Mouse (Mus musculus) lung, embryonic 16.5 days (tissue): ENCODE measurements around the gene Rnf212. TPM values are rescaled to one million over a fixed set of nuclear protein-coding genes. Genes with fewer than 3 reads are reported as not detected.

ENCODE experiments used
- ATAC-seq: fragments of 200-750 bp; cut with Nextera tagmentation; 2 replicates; pipeline ENCODE4 v1.8.0; 2017; ENCODE audit warnings: low read depth, mild to moderate bottlenecking, moderate library complexity
- H3K27ac ChIP-seq: fragments of 300-500 bp; sonication (generic); 2 replicates; pipeline ENCODE4 v1.5.1; 2014; ENCODE audit warnings: mild to moderate bottlenecking, control low read depth, low read length
- H3K27me3 ChIP-seq: fragments of 300-500 bp; sonication (generic); 2 replicates; pipeline ENCODE4 v1.6.1; 2014; ENCODE audit warnings: low read depth, low read length, mixed read lengths; ENCODE audit not compliant: control insufficient read depth, insufficient read depth
- H3K36me3 ChIP-seq: fragments of 300-500 bp; sonication (generic); 2 replicates; pipeline ENCODE4 v1.6.1; 2014; ENCODE audit warnings: low read length; ENCODE audit not compliant: control insufficient read depth, insufficient read depth
- H3K4me1 ChIP-seq: fragments of 300-500 bp; sonication (generic); replicated peaks from 2 replicates; pipeline ENCODE4 v1.6.1; 2014; ENCODE audit warnings: low read length, mixed read lengths; ENCODE audit not compliant: control insufficient read depth, insufficient read depth
- H3K4me2 ChIP-seq: fragments of 300-500 bp; sonication (generic); 2 replicates; pipeline ENCODE4 v1.6.1; 2014; ENCODE audit warnings: low read depth, low read length, control low read depth
- H3K4me3 ChIP-seq: fragments of 300-500 bp; sonication (generic); 2 replicates; pipeline ENCODE4 v1.5.1; 2014; ENCODE audit warnings: mild to moderate bottlenecking, low read length, control low read depth
- H3K9ac ChIP-seq: fragments of 300-500 bp; sonication (generic); 2 replicates; pipeline ENCODE4 v1.6.1; 2014; ENCODE audit warnings: low read length, control low read depth
- H3K9me3 ChIP-seq: fragments of 300-500 bp; sonication (generic); 2 replicates; pipeline ENCODE4 v1.6.1; 2016; ENCODE audit warnings: low read length; ENCODE audit not compliant: control insufficient read depth
- WGBS: fragments of 180-500 bp; shearing (Covaris S2); extraction: QIAGEN DNeasy Blood & Tissue Kit; methylation state at CpG from one replicate; pipeline ENCODE4 v1.1.7; 2014; 5-methylcytosine and 5-hydroxymethylcytosine counted together
- polyA plus RNA-seq: library from polyadenylated mRNA; unstranded; fragments of >200 nt; fragmentation: Nextera tagmentation; extraction: Ambion mirVana; gene quantifications from 2 replicates; pipeline ENCODE4 v1.2.1, GENCODE M21; 2015

Gene Rnf212
- polyA plus RNA-seq, 1 experiment from 2014 or later: not detected

- peaks cover 5% of the 10 kb centered on the region; the same call in 1 of the 2 replicates for H3K4me1 ChIP-seq
- no peaks in the 10 kb centered on the region for H3K9me3 ChIP-seq
- no peak overlapping the region for H3K27ac ChIP-seq
- no peaks in the 10 kb centered on the region for H3K27me3 ChIP-seq
- H3K4me3 ChIP-seq: no peak overlapping the region
- 37% methylated on average over 4 of the region's 4 CpGs for WGBS
- ATAC-seq: no peak
- no peak overlapping the region for H3K9ac ChIP-seq
- H3K36me3 ChIP-seq: no peaks in the 10 kb centered on the region
- H3K4me2 ChIP-seq: no peak overlapping the region
These were observed 56.7 kb downstream of the Rnf212 start for GRCm38 (mm10) chr5:108718051-108718450.

GRCm38 (mm10) chr5:108715974-108716373 is 58.8 kb downstream of the Rnf212 start:
- H3K4me3 ChIP-seq: no peak overlapping the region
- H3K9me3 ChIP-seq: no peaks in the 10 kb centered on the region
- H3K36me3 ChIP-seq: no peaks in the 10 kb centered on the region
- H3K4me2 ChIP-seq: no peak overlapping the region
- no peaks in the 10 kb centered on the region for H3K27me3 ChIP-seq
- no peak for ATAC-seq
- no peak overlapping the region for H3K9ac ChIP-seq
- peaks cover 5% of the 10 kb centered on the region; the same call in 1 of the 2 replicates for H3K4me1 ChIP-seq
- no peak overlapping the region for H3K27ac ChIP-seq
- WGBS: 77% methylated on average over 1 of the region's 1 CpGs

- Histone ChIP-seq H3K27me3 (no peaks in the 10 kb centered on the region), H3K27ac (peak overlapping the region; percentile 29; the same call in 1 of the 2 replicates), H3K4me3 (no peak overlapping the region), H3K4me1 (peaks cover 3% of the 10 kb centered on the region; the same call in 1 of the 2 replicates), H3K9ac (no peak overlapping the region; the same call in 1 of the 2 replicates), H3K4me2 (no peak overlapping the region), H3K9me3 (no peaks in the 10 kb centered on the region), H3K36me3 (no peaks in the 10 kb centered on the region)
- WGBS: 44% methylated on average over 6 of the region's 6 CpGs
- peak; percentile 72 for ATAC-seq
These were observed 60.6 kb downstream of the Rnf212 start for GRCm38 (mm10) chr5:108714149-108714548.

GRCm38 (mm10) chr5:108713691-108714090 is 61.1 kb downstream of the Rnf212 start:
- Histone ChIP-seq H3K4me1 (no peaks in the 10 kb centered on the region; the same call in 1 of the 2 replicates), H3K27ac (peak overlapping the region; percentile 29; the same call in 1 of the 2 replicates), H3K9ac (no peak overlapping the region; the same call in 1 of the 2 replicates), H3K4me2 (no peak overlapping the region), H3K9me3 (no peaks in the 10 kb centered on the region), H3K36me3 (no peaks in the 10 kb centered on the region), H3K4me3 (no peak overlapping the region), H3K27me3 (no peaks in the 10 kb centered on the region)
- ATAC-seq: 0 out of 2 replicates have a peak, but pooled peaks have one; percentile 27

GRCm38 (mm10) chr5:108713096-108713495 is 61.7 kb downstream of the Rnf212 start:
- Histone ChIP-seq H3K27me3 (no peaks in the 10 kb centered on the region), H3K27ac (no peak overlapping the region), H3K4me1 (no peaks in the 10 kb centered on the region; the same call in 1 of the 2 replicates), H3K36me3 (no peaks in the 10 kb centered on the region), H3K4me2 (no peak overlapping the region), H3K9ac (no peak overlapping the region), H3K4me3 (no peak overlapping the region), H3K9me3 (no peaks in the 10 kb centered on the region)
- ATAC-seq: no peak
- 77% methylated on average over 2 of the region's 2 CpGs for WGBS

- 68% methylated on average over 5 of the region's 6 CpGs for WGBS
- Histone ChIP-seq H3K4me3 (no peak overlapping the region), H3K36me3 (no peaks in the 10 kb centered on the region), H3K4me2 (no peak overlapping the region), H3K9ac (no peak overlapping the region), H3K27ac (no peak overlapping the region), H3K4me1 (no peaks in the 10 kb centered on the region; the same call in 1 of the 2 replicates), H3K27me3 (no peaks in the 10 kb centered on the region), H3K9me3 (no peaks in the 10 kb centered on the region)
- ATAC-seq: no peak
These were observed 62.8 kb downstream of the Rnf212 start for GRCm38 (mm10) chr5:108711968-108712367.

- ATAC-seq: no peak
- Histone ChIP-seq H3K36me3 (peaks cover 16% of the 10 kb centered on the region), H3K4me1 (no peaks in the 10 kb centered on the region; the same call in 1 of the 2 replicates), H3K9me3 (no peaks in the 10 kb centered on the region), H3K4me2 (no peak overlapping the region), H3K9ac (no peak overlapping the region), H3K4me3 (no peak overlapping the region), H3K27ac (no peak overlapping the region), H3K27me3 (no peaks in the 10 kb centered on the region)
- whole genome bisulfite sequencing: 42% methylated on average over 6 of the region's 6 CpGs
These were observed 65.6 kb downstream of the Rnf212 start for GRCm38 (mm10) chr5:108708981-108709731.

GRCm38 (mm10) chr5:108708419-108708818 is 66.4 kb downstream of the Rnf212 start:
- WGBS: 83% methylated on average over 1 of the region's 1 CpGs
- Histone ChIP-seq H3K4me2 (no peak overlapping the region), H3K9ac (no peak overlapping the region), H3K36me3 (peaks cover 16% of the 10 kb centered on the region), H3K4me3 (no peak overlapping the region), H3K4me1 (peaks cover 6% of the 10 kb centered on the region; the same call in 1 of the 2 replicates), H3K27ac (no peak overlapping the region), H3K27me3 (no peaks in the 10 kb centered on the region), H3K9me3 (no peaks in the 10 kb centered on the region)
- ATAC-seq: no peak

GRCm38 (mm10) chr5:108707758-108708157 is 67.0 kb downstream of the Rnf212 start:
- Histone ChIP-seq H3K4me3 (no peak overlapping the region), H3K4me1 (peaks cover 9% of the 10 kb centered on the region; the same call in 1 of the 2 replicates), H3K9ac (no peak overlapping the region), H3K27me3 (no peaks in the 10 kb centered on the region), H3K36me3 (peaks cover 16% of the 10 kb centered on the region), H3K9me3 (no peaks in the 10 kb centered on the region), H3K27ac (no peak overlapping the region), H3K4me2 (no peak overlapping the region)
- no peak for ATAC-seq
- 70% methylated on average over 2 of the region's 2 CpGs for WGBS
